Mouse (Mus musculus) adrenal gland, postnatal 14 days (tissue): ENCODE measurements around the gene Dazap2. TPM values are rescaled to one million over a fixed set of nuclear protein-coding genes. Genes with fewer than 3 reads are reported as not detected.
A peak's percentile ranks its signal among the peaks of the same experiment; 100 is the strongest.

Experiments
- DNase-seq: peaks from one replicate; pipeline ENCODE4 v3.0.0; 2021; ENCODE audit warnings: mixed read lengths
- total RNA-seq: library from RNA; stranded (reverse); gene quantifications from 2 replicates; pipeline ENCODE4 v1.2.3, GENCODE M21; 2021

Dazap2 gene
- total RNA-seq, 1 experiment from 2014 or later = 209 TPM

DNA sequence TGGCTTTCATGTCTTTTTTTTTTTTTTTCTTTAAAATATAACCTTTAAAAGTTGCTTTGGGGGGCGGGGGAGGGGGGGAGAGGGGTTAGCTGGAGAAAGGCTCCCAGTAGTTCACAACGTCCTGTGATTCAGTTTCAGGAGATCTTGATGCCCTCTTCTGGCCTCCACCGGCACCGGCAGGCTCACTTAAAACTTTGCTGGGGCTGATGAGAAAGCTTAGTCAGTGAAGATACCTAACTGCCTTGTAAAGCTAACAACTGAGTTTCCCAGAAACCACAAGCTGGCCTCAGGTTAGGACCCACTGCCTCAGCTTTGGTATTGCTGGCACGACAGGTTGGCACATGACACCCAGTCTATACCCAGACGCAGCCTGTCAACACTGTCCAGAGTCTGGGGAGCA lies 22.5 kb downstream of the Dazap2 start:
- peak; percentile 81 for DNase-seq

DNA sequence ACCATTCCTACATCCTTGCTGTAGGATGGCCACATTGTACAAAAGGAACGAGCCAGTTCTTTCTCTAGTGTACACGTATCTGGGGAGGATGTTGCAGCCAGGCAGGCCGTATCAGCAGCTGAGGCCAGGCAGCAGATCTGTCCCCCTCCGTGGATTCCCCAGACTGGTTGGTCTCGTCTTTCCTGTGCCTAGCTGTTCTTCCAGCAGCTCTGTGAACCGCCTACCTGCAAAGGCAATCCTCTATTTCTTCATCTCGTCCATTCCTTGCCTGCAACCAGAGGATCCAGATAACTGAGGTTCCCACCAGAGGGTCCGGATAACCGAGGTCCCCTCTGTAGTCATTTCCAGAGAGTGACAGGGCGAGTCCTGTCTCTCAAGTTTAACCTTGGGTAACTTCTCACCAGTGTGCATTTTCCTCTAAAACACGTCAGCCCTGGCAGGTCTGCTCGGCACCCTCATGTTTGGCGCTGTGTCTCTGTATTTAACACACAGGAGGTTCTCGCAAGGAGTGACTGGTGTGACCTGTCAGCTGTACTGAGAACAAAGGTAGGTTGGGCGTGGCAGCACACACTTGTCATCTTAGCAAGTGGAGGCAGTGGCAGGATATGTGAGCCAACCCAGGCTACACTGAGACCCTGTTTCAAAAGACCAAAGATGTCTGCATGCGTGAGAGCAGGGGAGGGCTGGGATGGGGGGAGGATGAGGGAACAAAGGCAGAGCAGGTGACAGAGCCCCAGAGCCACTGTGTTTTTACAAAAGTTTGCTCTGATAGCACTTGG lies 25.0 kb downstream of the Dazap2 start:
- DNase-seq = no peak

DNA sequence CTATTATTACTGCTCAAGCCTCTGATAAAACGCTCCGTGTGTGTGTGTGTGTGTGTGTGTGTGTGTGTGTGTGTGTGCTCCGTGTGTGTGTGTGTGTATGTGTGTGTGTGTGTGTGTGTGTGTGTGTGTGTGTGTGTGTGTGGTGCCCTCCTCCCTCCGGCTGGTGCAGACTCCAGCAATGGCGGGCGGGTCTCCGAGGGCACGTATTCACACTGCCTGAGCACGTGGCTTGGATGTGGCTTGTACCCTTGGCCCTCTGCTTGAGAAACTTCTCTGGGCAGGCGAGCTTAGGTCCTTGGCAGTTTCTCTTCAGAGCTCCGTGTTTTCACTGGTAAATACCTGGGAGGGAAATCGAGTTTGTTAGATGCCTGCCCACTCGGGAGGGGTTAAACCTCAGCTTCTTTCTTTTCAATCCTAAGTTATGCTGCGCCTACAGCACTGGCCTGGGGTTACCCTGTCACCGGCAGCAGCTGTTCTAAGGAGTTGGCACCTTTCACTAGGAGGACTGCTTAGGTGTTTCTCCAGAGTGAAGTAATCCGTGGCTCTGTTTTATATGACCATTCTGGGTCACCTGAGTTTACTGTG lies 26.2 kb downstream of the Dazap2 start:
- DNase-seq = no peak

DNA sequence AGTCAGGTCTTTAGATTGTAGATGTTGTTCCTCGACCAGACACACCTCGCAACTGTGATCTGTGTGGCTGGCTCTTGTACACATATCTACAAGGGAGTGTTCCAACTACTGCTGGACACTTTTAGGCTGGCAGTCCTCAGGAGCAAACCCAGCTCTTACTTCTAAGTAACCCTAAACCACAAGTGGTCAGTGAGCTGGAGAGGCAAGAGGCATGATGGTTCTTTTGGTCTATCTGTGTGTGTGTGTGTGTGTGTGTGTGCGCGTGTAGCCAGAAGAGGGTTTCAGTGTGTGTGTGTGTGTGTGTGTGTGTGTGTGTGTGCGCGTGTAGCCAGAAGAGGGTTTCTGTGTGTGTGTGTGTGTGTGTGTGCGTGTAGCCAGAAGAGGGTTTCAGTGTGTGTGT lies 27.3 kb downstream of the Dazap2 start:
- DNase-seq = no peak

DNA sequence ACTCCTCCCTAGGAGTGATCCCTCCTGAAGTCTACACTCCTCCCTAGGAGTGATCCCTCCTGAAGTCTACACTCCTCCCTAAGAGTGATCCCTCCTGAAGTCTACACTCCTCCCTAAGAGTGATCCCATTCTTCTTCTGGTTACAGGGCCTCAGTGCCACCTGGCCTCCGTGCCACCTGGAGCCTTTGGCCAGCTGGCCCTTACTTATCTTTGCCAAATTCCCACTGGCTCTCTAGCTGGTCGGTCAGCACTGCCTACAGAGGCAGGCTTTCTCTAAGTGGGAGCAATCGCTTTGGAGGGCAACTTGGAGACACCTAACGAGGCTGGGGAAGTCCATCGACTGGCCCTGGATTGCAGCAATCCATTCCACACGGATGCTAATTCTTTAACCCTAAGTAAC lies 31.0 kb downstream of the Dazap2 start:
- DNase-seq = no peak

DNA sequence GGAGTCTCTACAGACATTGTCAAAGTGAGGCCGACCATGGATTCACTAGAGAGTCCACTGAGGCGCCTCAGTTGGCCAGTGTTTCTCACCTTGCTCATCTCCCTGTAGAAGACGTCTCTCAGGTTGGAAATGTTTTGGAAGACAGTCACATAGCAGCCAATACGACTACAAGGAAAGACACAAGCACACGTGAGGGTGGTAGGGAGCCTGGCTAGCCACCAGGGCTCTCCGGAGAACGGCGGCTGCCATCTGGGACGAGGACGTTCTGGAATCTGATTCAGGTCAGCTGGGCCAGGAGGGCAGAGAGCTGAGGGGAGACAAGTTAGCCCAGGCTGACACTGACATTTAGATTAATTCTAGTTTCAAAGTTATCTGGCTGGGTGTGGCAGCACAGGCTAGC lies 35.0 kb downstream of the Dazap2 start:
- DNase-seq = no peak

DNA sequence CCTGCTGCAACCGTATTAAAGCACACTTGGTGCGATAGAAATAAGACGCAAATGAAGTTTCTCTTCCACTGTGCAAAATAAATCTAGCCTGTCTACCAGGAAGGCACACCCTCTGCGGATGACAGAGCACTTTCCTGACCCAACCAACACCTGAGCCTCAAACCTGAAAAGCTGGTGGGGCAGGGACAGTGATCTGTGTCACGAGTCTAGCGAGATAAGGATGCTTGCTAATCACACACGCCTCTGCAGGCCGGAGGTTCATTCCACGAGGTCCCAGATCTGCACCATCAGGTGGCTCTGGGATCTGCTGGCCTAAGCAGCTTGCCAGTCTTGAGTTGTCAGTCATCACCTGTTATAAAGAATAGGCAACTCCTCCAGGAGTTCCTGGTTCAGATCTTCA lies 36.5 kb downstream of the Dazap2 start:
- DNase-seq = no peak

DNA sequence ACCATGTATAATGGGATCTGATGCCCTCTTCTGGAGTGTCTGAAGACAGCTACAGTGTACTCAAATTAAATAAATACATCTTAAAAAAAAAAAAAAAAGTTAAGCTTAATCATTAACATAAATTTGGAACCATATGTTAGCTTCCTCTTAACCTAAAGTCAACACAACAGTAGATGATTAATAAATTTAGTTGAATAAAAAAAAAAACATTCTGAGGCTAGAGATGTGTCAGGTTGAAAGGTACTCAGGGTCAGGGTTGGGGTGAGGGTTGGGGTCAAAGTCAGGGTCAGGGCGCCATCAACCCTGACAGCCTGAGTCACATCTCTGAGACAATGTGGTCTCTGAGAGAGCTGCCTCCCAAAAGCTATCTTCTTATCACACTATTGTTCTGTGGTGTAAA lies 39.1 kb downstream of the Dazap2 start:
- DNase-seq = no peak

DNA sequence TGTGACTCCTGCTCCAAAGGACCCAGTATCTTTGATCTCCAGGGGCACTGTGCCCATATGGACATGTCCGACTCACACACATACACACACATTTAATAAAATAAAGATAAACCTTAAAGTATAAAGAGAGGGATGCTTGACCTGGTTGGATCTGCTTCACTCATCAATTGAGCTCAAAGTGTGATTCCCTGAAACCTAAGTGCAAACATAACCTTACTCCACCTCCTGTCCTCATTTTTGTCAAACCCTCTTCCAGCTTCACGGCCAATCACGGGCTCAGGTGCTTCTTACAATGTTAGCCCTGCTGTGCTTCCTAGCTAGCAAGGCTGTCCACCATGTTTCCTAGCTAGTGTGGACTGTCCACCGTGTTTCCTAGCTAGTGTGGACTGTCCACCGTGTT lies 40.1 kb downstream of the Dazap2 start:
- no peak for DNase-seq

DNA sequence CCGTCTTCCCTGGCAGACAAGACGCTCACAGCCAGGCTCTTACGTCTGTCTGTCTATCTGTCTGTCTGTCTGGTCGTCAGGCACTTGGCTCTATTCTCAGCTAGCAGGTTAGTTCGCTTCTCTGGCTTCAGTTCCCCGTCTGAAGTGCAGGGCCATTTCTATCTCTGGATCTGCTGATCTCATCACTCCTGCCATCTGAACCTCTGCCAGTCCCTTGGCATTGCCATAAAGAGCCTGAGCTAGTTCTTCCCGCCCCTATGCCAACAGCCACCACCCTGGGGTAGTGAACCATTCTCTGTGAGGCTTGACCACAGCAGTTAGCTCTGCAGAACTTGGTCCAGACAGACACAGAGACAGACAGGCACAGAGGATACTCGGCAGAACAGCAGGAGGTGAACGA lies 45.2 kb downstream of the Dazap2 start:
- DNase-seq = peak; percentile 58

DNA sequence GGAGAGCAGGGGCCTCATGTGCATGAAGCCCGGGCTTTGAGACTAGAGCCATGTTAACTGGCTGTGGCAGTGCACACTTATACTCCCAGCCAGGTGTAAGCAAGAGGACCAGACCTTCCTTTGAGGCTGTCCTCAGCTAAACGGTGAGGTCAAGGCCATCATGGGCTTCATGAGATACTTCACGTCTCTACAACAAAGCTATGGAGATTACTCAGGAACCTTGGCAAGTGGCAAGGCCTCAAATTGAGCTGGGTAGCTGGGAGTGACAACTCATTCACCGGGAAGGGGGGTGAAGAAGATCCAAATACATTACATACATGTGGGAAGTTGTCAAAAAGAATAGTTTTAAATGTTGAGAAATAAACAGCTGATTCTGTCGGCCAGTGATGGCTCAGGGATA lies 45.7 kb downstream of the Dazap2 start:
- DNase-seq = peak; percentile 48

DNA sequence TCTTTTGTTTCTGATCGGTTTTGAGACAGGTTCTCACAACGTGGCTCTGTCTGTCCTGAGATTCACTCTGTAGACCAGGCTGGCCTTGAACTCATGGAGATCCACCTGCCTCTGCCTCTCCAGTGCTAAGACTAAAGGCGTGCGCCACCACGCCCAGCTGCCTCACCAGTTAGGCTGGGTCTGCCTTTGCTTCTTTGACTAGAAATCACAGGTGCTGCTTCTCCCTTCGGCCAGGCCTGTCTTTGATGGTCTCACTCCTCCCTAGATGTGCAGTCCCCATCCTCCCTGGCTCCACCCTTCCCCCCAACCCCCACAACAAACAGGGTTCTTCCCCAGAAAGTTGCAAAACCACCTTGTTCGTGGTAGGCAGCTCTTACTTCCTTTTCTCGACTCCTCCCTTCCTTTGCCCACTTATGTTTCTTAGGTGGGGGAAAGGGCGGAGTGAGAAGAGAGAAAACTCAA lies 49.7 kb downstream of the Dazap2 start:
- no peak for DNase-seq

DNA sequence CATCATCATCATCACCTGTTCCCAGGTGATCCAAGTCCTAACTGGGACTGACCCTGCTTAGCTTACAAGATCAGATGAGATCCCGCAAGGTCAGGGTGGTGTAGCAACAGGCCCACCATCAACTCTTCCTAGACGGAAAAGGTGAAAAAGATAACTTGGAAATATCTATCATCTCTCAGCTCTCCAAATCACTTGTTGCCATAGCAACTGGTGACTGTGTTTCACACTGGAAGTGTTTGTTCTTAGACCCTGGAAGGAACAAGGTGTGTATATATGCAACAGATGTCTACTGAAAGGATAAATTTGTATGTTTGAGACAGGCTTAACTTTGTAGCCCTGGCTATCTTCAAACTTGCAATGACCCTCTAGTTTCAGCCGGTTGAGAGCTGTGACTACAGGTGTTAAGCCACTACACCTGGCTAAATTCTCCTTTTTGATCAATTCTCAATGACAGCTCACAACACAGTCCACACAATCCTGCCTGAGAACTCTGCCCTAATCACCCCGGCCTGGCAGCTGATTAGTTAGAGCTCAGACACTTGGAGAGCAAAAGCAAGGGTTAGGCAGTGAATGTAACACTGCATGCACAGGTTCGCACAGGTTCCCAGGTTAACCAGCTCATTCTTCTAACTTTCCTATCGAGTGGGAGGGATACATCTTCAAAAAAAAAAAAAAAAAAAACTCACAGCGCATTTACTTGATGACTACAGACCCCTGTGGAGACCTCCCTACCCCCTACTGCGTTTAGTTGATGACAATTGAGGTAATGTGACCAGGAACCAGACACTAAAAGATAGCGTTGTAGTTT lies 50.5 kb downstream of the Dazap2 start:
- DNase-seq = no peak

DNA sequence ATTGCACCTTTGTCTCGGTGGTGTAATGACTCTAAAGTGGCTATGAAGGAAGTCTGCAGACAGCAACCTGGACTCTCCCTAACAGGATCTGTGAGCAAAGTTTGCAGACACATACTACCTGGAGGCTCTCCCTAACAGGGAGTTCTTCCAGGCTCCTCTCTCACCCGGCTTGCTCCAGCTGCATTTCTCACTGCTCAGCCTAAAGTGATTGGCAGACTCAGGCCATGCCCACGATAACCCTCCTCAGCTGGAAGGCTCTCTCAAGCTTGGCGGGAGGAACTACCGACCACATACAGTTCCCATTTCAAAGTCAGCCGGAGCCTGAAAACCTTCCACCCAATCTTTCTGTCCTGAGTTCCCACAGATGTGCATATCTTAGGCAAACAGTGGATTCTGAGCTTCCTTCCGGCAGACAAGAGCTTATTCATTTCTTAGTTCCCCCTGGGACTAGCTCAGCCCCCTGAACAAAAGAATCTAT lies 51.1 kb downstream of the Dazap2 start:
- no peak for DNase-seq

DNA sequence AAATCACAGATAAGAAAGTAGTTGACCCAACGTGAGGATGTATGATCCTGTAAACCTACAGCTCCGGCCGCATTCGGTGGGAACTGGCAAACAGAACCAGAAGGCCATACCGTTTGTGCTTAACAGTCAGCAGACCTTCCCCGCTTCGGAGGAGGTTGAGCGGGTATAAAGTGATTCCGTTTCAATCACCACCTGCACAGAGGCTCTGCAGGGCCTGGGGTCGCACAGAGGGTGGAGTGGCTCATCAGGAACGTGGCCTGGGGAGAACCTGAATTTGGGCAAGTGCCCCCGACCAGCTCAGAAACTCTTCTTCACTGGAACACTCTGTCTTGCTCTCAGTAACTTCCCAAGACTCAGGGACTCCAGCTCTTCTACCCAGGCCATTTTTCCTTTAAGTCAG lies 51.7 kb downstream of the Dazap2 start:
- no peak for DNase-seq

DNA sequence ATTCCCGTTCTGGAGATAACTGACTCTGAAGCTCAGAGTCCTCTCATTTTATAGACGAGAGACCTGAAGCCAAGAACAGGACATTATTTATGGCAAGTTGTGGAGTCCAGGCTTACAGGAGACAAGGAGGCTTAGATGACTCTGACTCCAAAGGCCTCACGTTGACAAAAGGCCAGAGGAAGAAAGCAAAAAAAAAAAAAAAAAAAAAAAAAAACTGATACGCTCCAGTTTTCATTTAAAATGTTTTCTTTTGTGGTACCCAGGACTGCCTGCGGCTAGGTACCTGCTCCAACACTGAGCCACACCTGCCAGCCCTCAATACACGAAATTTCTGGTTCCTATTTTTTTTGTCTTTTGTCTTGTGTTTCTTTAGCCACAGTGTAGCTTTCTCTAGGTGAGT lies 52.3 kb downstream of the Dazap2 start:
- no peak for DNase-seq

DNA sequence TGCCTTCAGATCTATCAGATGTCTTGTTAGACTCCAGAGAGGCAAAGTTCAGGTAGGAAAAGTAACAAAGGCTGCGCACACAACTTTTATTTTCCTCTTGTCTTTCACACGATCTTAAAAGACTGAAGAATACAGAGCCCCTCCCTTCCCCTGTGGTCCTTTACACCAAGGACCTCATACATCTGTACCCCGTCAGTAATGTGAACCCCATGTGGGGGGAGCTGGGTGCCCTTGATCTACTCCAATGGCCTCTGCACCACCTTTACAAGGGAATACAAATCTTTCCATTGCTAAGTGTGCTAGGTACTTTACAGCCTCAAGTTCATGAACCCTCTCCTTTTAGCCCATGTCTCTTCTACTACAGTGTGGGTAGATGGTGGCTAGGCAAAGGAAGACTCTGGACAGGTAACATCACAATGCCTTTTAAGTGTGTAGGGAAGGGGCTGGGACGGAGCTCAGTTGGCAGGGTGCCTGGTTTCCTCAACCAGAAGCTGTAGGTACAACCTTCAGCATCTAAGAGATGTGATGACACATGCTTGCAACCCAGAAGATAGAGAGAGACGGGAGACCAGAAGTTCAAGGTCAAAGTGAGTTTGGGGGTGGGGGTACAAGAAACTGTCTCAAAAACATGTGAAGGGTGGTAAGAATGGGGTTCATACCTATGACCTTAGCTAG lies 52.9 kb downstream of the Dazap2 start:
- no peak for DNase-seq

DNA sequence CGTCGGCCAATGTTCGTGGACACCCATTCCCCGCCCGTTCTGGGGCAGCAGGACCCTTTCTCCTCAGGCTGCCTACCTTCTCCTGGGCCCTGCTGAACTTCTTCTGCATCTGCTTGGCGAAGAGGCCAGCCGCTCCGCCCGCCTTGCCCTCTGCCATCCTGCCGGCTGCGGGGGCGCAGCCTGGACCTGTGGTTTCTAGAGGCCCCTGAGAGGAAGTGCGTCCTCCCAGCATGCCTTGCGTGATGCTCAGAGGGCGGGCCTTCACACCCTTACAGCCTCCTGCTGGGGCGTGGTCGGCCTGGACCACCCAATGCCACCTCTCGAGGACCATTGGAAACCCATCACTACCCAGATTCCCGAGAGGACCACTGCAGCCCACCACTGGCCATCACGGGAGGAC lies 54.2 kb downstream of the Dazap2 start, which contains the start of gene Bin2:
Bin2 (minus strand) TSS at position 217 of the 400 bp plus-strand sequence.
- peak; percentile 54 for DNase-seq

DNA sequence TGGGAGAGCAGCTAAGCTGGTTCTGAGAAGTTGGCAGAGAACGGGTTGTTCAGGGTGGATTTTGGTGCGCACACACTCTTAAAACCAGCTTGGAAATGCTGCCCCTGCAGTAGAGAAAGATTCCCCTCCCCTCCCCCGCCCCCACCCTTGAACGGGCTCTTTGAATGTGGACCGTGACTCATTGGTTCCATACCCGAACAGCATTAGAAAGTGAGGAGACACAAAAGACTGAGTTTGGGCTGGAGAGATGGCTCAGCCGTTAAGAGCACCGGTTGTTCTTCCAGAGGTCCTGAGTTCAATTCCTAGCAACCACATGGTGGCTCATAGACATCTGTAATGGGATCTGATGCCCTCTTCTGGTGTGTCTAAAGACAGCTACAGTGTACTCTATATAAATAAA lies 54.9 kb downstream of the Dazap2 start:
- DNase-seq = no peak
